Mouse (Mus musculus): Measurements from ENCODE around the gene Selenof.

Gene Selenof

GRCm38 (mm10) chr3:144644202-144644601, 74.1 kb downstream of the Selenof start:
- DNase-seq = no peak
